Mouse (Mus musculus) hindbrain, embryonic 16.5 days (tissue): Measurements from ENCODE around the gene Atp1b1. TPM values are rescaled to one million over a fixed set of nuclear protein-coding genes. Genes with fewer than 3 reads are reported as not detected.

Experiments
- ATAC-seq: fragments of 200-750 bp; cut with Nextera tagmentation; 2 replicates; pipeline ENCODE4 v1.8.0; 2017; ENCODE audit warnings: moderate TSS enrichment, moderate library complexity
- H3K27ac ChIP-seq: fragments of 300-500 bp; sonication (generic); 2 replicates; pipeline ENCODE4 v1.5.1; 2014; ENCODE audit warnings: low read depth, mild to moderate bottlenecking, control low read depth, low read length, moderate library complexity
- H3K27me3 ChIP-seq: fragments of 300-500 bp; sonication (generic); replicated peaks from 2 replicates; pipeline ENCODE4 v1.6.1; 2014; ENCODE audit warnings: low read length; ENCODE audit not compliant: control insufficient read depth, insufficient read depth
- H3K36me3 ChIP-seq: fragments of 300-500 bp; sonication (generic); 2 replicates; pipeline ENCODE4 v1.6.1; 2014; ENCODE audit warnings: mild to moderate bottlenecking, low read length, moderate library complexity, mixed read lengths; ENCODE audit not compliant: control insufficient read depth, insufficient read depth
- H3K4me1 ChIP-seq: fragments of 300-500 bp; sonication (generic); 2 replicates; pipeline ENCODE4 v1.6.1; 2014; ENCODE audit warnings: low read depth, low read length; ENCODE audit not compliant: control insufficient read depth, insufficient read depth
- H3K4me2 ChIP-seq: fragments of 300-500 bp; sonication (generic); 2 replicates; pipeline ENCODE4 v1.6.1; 2014; ENCODE audit warnings: mild to moderate bottlenecking, low read length, control low read depth, moderate library complexity
- H3K4me3 ChIP-seq: fragments of 300-500 bp; sonication (generic); 2 replicates; pipeline ENCODE4 v1.5.1; 2014; ENCODE audit warnings: mild to moderate bottlenecking, low read length, control low read depth, moderate library complexity
- H3K9ac ChIP-seq: fragments of 300-500 bp; sonication (generic); 2 replicates; pipeline ENCODE4 v1.6.1; 2014; ENCODE audit warnings: low read depth, mild to moderate bottlenecking, control low read depth, low read length, moderate library complexity
- H3K9me3 ChIP-seq: fragments of 300-500 bp; sonication (generic); 2 replicates; pipeline ENCODE4 v1.6.1; 2014; ENCODE audit warnings: mild to moderate bottlenecking, low read length, moderate library complexity; ENCODE audit not compliant: control insufficient read depth
- WGBS: fragments of 180-500 bp; shearing (Covaris S2); extraction: QIAGEN DNeasy Blood & Tissue Kit; methylation state at CpG from one replicate; pipeline ENCODE4 v1.1.7; 2014; 5-methylcytosine and 5-hydroxymethylcytosine counted together
- polyA plus RNA-seq: library from polyadenylated mRNA; unstranded; fragments of >200 nt; fragmentation: Nextera tagmentation; extraction: Ambion mirVana; gene quantifications from 2 replicates; pipeline ENCODE4 v1.2.1, GENCODE M21; 2015

Gene Atp1b1
- polyA plus RNA-seq, 1 experiment from 2014 or later: 485 TPM

GRCm38 (mm10) chr1:164399578-164399977 lies 58.6 kb downstream of the Atp1b1 start:
- peaks cover 4% of the 10 kb centered on the region; the same call in 1 of the 2 replicates for H3K4me1 ChIP-seq
- 0 out of 2 replicates have a peak, but pooled peaks cover 4% of the 10 kb centered on the region for H3K36me3 ChIP-seq
- no peak overlapping the region for H3K9ac ChIP-seq
- H3K9me3 ChIP-seq: peaks cover 4% of the 10 kb centered on the region
- no peak overlapping the region for H3K4me3 ChIP-seq
- 91% methylated on average over 3 of the region's 3 CpGs for WGBS
- no peaks in the 10 kb centered on the region for H3K27me3 ChIP-seq
- H3K4me2 ChIP-seq: no peak overlapping the region
- ATAC-seq: no peak
- no peak overlapping the region for H3K27ac ChIP-seq

- 47% methylated on average over 4 of the region's 4 CpGs for WGBS
- no peak overlapping the region for H3K4me2 ChIP-seq
- H3K9me3 ChIP-seq: peaks cover 4% of the 10 kb centered on the region
These were observed 60.5 kb downstream of the Atp1b1 start for GRCm38 (mm10) chr1:164397672-164398071.

GRCm38 (mm10) chr1:164395131-164395780 lies 62.9 kb downstream of the Atp1b1 start:
- H3K9ac ChIP-seq: 0 out of 2 replicates have a peak overlapping the region, but pooled peaks have one; percentile 1
- no peak overlapping the region for H3K4me3 ChIP-seq
- H3K9me3 ChIP-seq: no peaks in the 10 kb centered on the region
- peaks cover 4% of the 10 kb centered on the region; the same call in 1 of the 2 replicates for H3K4me1 ChIP-seq
- peak overlapping the region; percentile 19 for H3K27ac ChIP-seq
- H3K36me3 ChIP-seq: no peaks in the 10 kb centered on the region
- ATAC-seq: peak; percentile 89
- H3K4me2 ChIP-seq: no peak overlapping the region
- no peaks in the 10 kb centered on the region for H3K27me3 ChIP-seq
- 34% methylated on average over 6 of the region's 6 CpGs for WGBS

More at GRCm38 (mm10) chr1:164397672-164398071, 60.5 kb downstream of the Atp1b1 start:
- Histone ChIP-seq H3K27ac (no peak overlapping the region), H3K4me3 (no peak overlapping the region), H3K27me3 (no peaks in the 10 kb centered on the region), H3K9ac (no peak overlapping the region), H3K4me1 (peaks cover 4% of the 10 kb centered on the region; the same call in 1 of the 2 replicates), H3K36me3 (0 out of 2 replicates have a peak, but pooled peaks cover 2% of the 10 kb centered on the region)
- no peak for ATAC-seq

GRCm38 (mm10) chr1:164392176-164392575 lies 66.0 kb downstream of the Atp1b1 start:
- peaks cover 4% of the 10 kb centered on the region; the same call in 1 of the 2 replicates for H3K4me1 ChIP-seq
- H3K9me3 ChIP-seq: no peaks in the 10 kb centered on the region
- no peak overlapping the region for H3K9ac ChIP-seq
- WGBS: 26% methylated on average over 3 of the region's 3 CpGs
- H3K27ac ChIP-seq: no peak overlapping the region
- H3K27me3 ChIP-seq: no peaks in the 10 kb centered on the region
- H3K4me3 ChIP-seq: no peak overlapping the region
- no peak overlapping the region for H3K4me2 ChIP-seq
- ATAC-seq: peak; percentile 52; the same call in 1 of the 2 replicates
- no peaks in the 10 kb centered on the region for H3K36me3 ChIP-seq

- WGBS: 91% methylated on average over 4 of the region's 4 CpGs
- no peak for ATAC-seq
These were observed 68.4 kb downstream of the Atp1b1 start for GRCm38 (mm10) chr1:164389743-164390142.

More at GRCm38 (mm10) chr1:164389743-164390142, 68.4 kb downstream of the Atp1b1 start:
- no peaks in the 10 kb centered on the region for H3K9me3 ChIP-seq
- H3K9ac ChIP-seq: no peak overlapping the region
- no peaks in the 10 kb centered on the region for H3K4me1 ChIP-seq
- H3K4me3 ChIP-seq: no peak overlapping the region
- H3K4me2 ChIP-seq: no peak overlapping the region
- no peak overlapping the region for H3K27ac ChIP-seq
- no peaks in the 10 kb centered on the region for H3K27me3 ChIP-seq
- no peaks in the 10 kb centered on the region for H3K36me3 ChIP-seq

Other genes with a start within 250 kb of the Atp1b1 start
- 9.1 and 9.5 TPM in 2 replicates for gene Slc19a2, start 209.3 kb downstream of the Atp1b1 start, polyA plus RNA-seq
- 23.9 and 26.4 TPM in 2 replicates for gene Ccdc181, start 182.8 kb downstream of the Atp1b1 start, polyA plus RNA-seq
- 32.0 and 35.8 TPM in 2 replicates for gene Nme7, start 154.2 kb downstream of the Atp1b1 start, polyA plus RNA-seq
- 29.4 and 31.3 TPM in 2 replicates for gene Blzf1, start 150.9 kb downstream of the Atp1b1 start, polyA plus RNA-seq